Mouse (Mus musculus) megakaryocyte, embryonic 14.5 days (primary cell): Measurements from ENCODE around the gene Dmrt3. TPM values are rescaled to one million over a fixed set of nuclear protein-coding genes. Genes with fewer than 3 reads are reported as not detected.
A peak's percentile ranks its signal among the peaks of the same experiment; 100 is the strongest.

Source experiments
- H3K27me3 ChIP-seq: replicated peaks from 2 replicates; pipeline ENCODE3; 2012; ENCODE audit warnings: inconsistent platforms
- H3K36me3 ChIP-seq: replicated peaks from 2 replicates; pipeline ENCODE3; 2012; ENCODE audit warnings: low read length, inconsistent platforms, mixed read lengths
- H3K4me1 ChIP-seq: 2 replicates; pipeline ENCODE4 v1.6.1; 2012; ENCODE audit warnings: inconsistent platforms
- H3K4me3 ChIP-seq: replicated peaks from 2 replicates; pipeline ENCODE3; 2012; ENCODE audit warnings: moderate library complexity, mild to moderate bottlenecking, inconsistent platforms
- H3K9me3 ChIP-seq: 2 replicates; pipeline ENCODE4 v1.6.1; 2012; ENCODE audit warnings: inconsistent platforms
- FLI1 ChIP-seq: IDR thresholded peaks from 2 replicates; pipeline ENCODE4 v1.6.1; 2012; ENCODE audit warnings: low read length, inconsistent platforms, mixed read lengths
- GATA1 ChIP-seq: IDR thresholded peaks from 3 replicates; pipeline ENCODE4 v1.6.1; 2012; ENCODE audit warnings: mixed read lengths, low read length, inconsistent platforms, borderline replicate concordance
- polyA plus RNA-seq: library from polyadenylated mRNA; stranded (reverse); fragments of >175 nt; gene quantifications from 2 replicates; pipeline ENCODE4 v1.2.3, GENCODE M21; 2012; ENCODE audit warnings: low replicate concordance; ENCODE audit not compliant: insufficient read depth

Dmrt3 gene
- polyA plus RNA-seq, 1 experiment, result not detected

- TF ChIP-seq FLI1 (no peak), GATA1 (no peak)
- Histone ChIP-seq H3K27me3 (peaks cover 78% of the 10 kb centered on the region), H3K4me3 (no peak overlapping the region), H3K36me3 (no peaks in the 10 kb centered on the region), H3K9me3 (peaks cover 6% of the 10 kb centered on the region), H3K4me1 (peaks cover 4% of the 10 kb centered on the region)
Measured at GRCm38 (mm10) chr19:25615889-25616288, 5.8 kb downstream of the Dmrt3 start.

GRCm38 (mm10) chr19:25622291-25623251, 12.5 kb downstream of the Dmrt3 start:
- TF ChIP-seq FLI1 (no peak), GATA1 (no peak)
- Histone ChIP-seq H3K4me1 (peaks cover 9% of the 10 kb centered on the region), H3K36me3 (no peaks in the 10 kb centered on the region), H3K27me3 (peaks cover 76% of the 10 kb centered on the region), H3K9me3 (peaks cover 11% of the 10 kb centered on the region; the same call in 1 of the 2 replicates), H3K4me3 (peak overlapping the region; percentile 83)

GRCm38 (mm10) chr19:25628490-25628889, 18.4 kb downstream of the Dmrt3 start:
- Histone ChIP-seq H3K27me3 (peaks cover 47% of the 10 kb centered on the region), H3K4me1 (no peaks in the 10 kb centered on the region), H3K36me3 (no peaks in the 10 kb centered on the region), H3K9me3 (no peaks in the 10 kb centered on the region), H3K4me3 (no peak overlapping the region)
- TF ChIP-seq FLI1 (no peak), GATA1 (no peak)

- Histone ChIP-seq H3K4me1 (0 out of 2 replicates have a peak, but pooled peaks cover 3% of the 10 kb centered on the region), H3K4me3 (no peak overlapping the region), H3K36me3 (no peaks in the 10 kb centered on the region), H3K27me3 (peaks cover 6% of the 10 kb centered on the region), H3K9me3 (no peaks in the 10 kb centered on the region)
- TF ChIP-seq GATA1 (no peak), FLI1 (no peak)
Measured at GRCm38 (mm10) chr19:25635119-25635518, 25.0 kb downstream of the Dmrt3 start.

- H3K36me3 ChIP-seq, result no peaks in the 10 kb centered on the region
- peak overlapping the region; percentile 69 for H3K4me3 ChIP-seq
- no peaks in the 10 kb centered on the region for H3K9me3 ChIP-seq
- 0 out of 2 replicates have a peak, but pooled peaks cover 3% of the 10 kb centered on the region for H3K4me1 ChIP-seq
- peaks cover 2% of the 10 kb centered on the region for H3K27me3 ChIP-seq
- TF ChIP-seq GATA1 (no peak), FLI1 (no peak)
Measured at GRCm38 (mm10) chr19:25635622-25636244, 25.6 kb downstream of the Dmrt3 start.

- TF ChIP-seq GATA1, result no peak
- no peak for TF ChIP-seq FLI1
- H3K4me1 ChIP-seq, result 0 out of 2 replicates have a peak, but pooled peaks cover 3% of the 10 kb centered on the region
- H3K27me3 ChIP-seq, result peaks cover 2% of the 10 kb centered on the region
- no peak overlapping the region for H3K4me3 ChIP-seq
- H3K36me3 ChIP-seq, result no peaks in the 10 kb centered on the region
- no peaks in the 10 kb centered on the region; the same call in 1 of the 2 replicates for H3K9me3 ChIP-seq
Measured at GRCm38 (mm10) chr19:25638766-25639361, 28.8 kb downstream of the Dmrt3 start.

GRCm38 (mm10) chr19:25641786-25642185, 31.7 kb downstream of the Dmrt3 start:
- no peaks in the 10 kb centered on the region; the same call in 1 of the 2 replicates for H3K9me3 ChIP-seq
- H3K4me1 ChIP-seq, result no peaks in the 10 kb centered on the region
- no peak for TF ChIP-seq FLI1
- H3K4me3 ChIP-seq, result no peak overlapping the region
- no peaks in the 10 kb centered on the region for H3K27me3 ChIP-seq
- H3K36me3 ChIP-seq, result no peaks in the 10 kb centered on the region

- Histone ChIP-seq H3K36me3 (no peaks in the 10 kb centered on the region), H3K4me1 (no peaks in the 10 kb centered on the region), H3K4me3 (no peak overlapping the region), H3K27me3 (no peaks in the 10 kb centered on the region), H3K9me3 (no peaks in the 10 kb centered on the region; the same call in 1 of the 2 replicates)
- TF ChIP-seq GATA1, result no peak
- no peak for TF ChIP-seq FLI1
Measured at GRCm38 (mm10) chr19:25647136-25647535, 37.0 kb downstream of the Dmrt3 start.

GRCm38 (mm10) chr19:25648701-25649100, 38.6 kb downstream of the Dmrt3 start:
- no peaks in the 10 kb centered on the region for H3K27me3 ChIP-seq
- H3K36me3 ChIP-seq, result no peaks in the 10 kb centered on the region
- no peaks in the 10 kb centered on the region for H3K9me3 ChIP-seq
- no peak overlapping the region for H3K4me3 ChIP-seq
- TF ChIP-seq GATA1 (no peak), FLI1 (no peak)
- no peaks in the 10 kb centered on the region for H3K4me1 ChIP-seq
